Comparison of ENCODE assay signal across 9 mouse cellular contexts in the genomic region with DNA sequence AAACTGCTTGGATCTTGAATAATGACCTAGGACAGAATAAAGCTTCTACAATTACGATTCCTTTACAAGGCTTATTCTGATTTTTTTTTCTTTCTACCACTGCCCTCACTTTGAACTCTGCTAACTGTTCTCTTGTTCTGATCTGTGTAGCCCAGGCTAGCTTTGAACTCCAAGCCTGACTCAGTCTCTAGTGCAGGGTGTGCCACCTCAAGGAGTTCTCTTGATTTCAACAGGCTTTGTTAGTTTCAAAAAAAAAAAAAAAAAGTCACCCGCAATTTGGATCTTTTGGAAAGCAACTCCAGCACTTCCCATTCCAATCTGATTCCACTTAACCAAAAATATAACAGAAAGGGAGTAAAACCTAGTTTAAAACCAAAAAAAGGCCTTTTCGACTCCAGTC. TPM values are rescaled to one million over a fixed set of nuclear protein-coding genes. Genes with fewer than 3 reads are reported as not detected.
DNase-seq lines count a peak whose midpoint lies in the region; ATAC-seq lines count a peak whose summit lies in the region.
"Had no signal": no experiment of that assay in that cellular context is flagged by ENCODE, and none has a peak within 500 bp of the region (broad histone marks: within the 10 kb centered on the region; RNA-seq: fewer than 3 reads in every experiment).

No protein-coding gene starts in this region.

- no peak for ATAC-seq in lung, embryonic 16.5 days (ENCODE audit: low read depth)
- ATAC-seq in embryonic facial prominence, embryonic 14.5 days (ENCODE audit: low read depth) = no peak
- ATAC-seq in limb, embryonic 11.5 days (ENCODE audit: insufficient number of reproducible peaks, low FRiP score, low TSS enrichment, low read depth) = no peak
- ATAC-seq in neural tube, embryonic 15.5 days (ENCODE audit: low FRiP score) = no peak

- peaks cover 31% of the 10 kb centered on the region for H3K36me3 ChIP-seq in lung, embryonic 16.5 days (ENCODE audit: control insufficient read depth, insufficient read depth, low read length)
- peaks cover 44% of the 10 kb centered on the region for H3K36me3 ChIP-seq in embryonic facial prominence, embryonic 14.5 days (ENCODE audit: control insufficient read depth, insufficient read depth, low read length)
- H3K36me3 ChIP-seq in limb, embryonic 11.5 days (ENCODE audit: control insufficient read depth, insufficient read depth, low read length) = peaks cover 23% of the 10 kb centered on the region
- H3K36me3 ChIP-seq in neural tube, embryonic 15.5 days = peaks cover 34% of the 10 kb centered on the region

- H3K9me3 ChIP-seq in lung, embryonic 16.5 days (ENCODE audit: control insufficient read depth, low read length) = no peaks in the 10 kb centered on the region
- H3K9me3 ChIP-seq in embryonic facial prominence, embryonic 14.5 days (ENCODE audit: control insufficient read depth, low read length) = no peaks in the 10 kb centered on the region
- H3K9me3 ChIP-seq in limb, embryonic 11.5 days (ENCODE audit: control insufficient read depth, low read length) = no peaks in the 10 kb centered on the region
- H3K9me3 ChIP-seq in neural tube, embryonic 15.5 days (replicated peaks) = no peaks in the 10 kb centered on the region

- peaks cover 19% of the 10 kb centered on the region for H3K4me1 ChIP-seq in lung, embryonic 16.5 days (replicated peaks; ENCODE audit: control insufficient read depth, insufficient read depth, low read length)
- H3K4me1 ChIP-seq in embryonic facial prominence, embryonic 14.5 days (ENCODE audit: control insufficient read depth, insufficient read depth, low read length) = peaks cover 18% of the 10 kb centered on the region
- peaks cover 7% of the 10 kb centered on the region; the same call in 1 of the 2 replicates for H3K4me1 ChIP-seq in limb, embryonic 11.5 days (ENCODE audit: control insufficient read depth, insufficient read depth, low read length)
- H3K4me1 ChIP-seq in neural tube, embryonic 15.5 days = peaks cover 31% of the 10 kb centered on the region

- no peaks in the 10 kb centered on the region; the same call in 1 of the 2 replicates for H3K27me3 ChIP-seq in lung, embryonic 16.5 days (ENCODE audit: control insufficient read depth, insufficient read depth, low read depth, low read length)
- H3K27me3 ChIP-seq in embryonic facial prominence, embryonic 14.5 days (replicated peaks; ENCODE audit: control insufficient read depth, insufficient read depth, low read length) = no peaks in the 10 kb centered on the region
- H3K27me3 ChIP-seq in limb, embryonic 11.5 days (ENCODE audit: control insufficient read depth, insufficient read depth, low read length) = no peaks in the 10 kb centered on the region
- no peaks in the 10 kb centered on the region for H3K27me3 ChIP-seq in neural tube, embryonic 15.5 days (replicated peaks)

- H3K9ac ChIP-seq in lung, embryonic 16.5 days (ENCODE audit: low read length) = peak overlapping the region; percentile 100
- peak overlapping the region; percentile 100 for H3K9ac ChIP-seq in embryonic facial prominence, embryonic 14.5 days (ENCODE audit: low read depth, low read length)
- peak overlapping the region; percentile 99 for H3K9ac ChIP-seq in limb, embryonic 11.5 days (ENCODE audit: low read length)
- peak overlapping the region; percentile 97 for H3K9ac ChIP-seq in neural tube, embryonic 15.5 days (replicated peaks)

- H3K27ac ChIP-seq in lung, embryonic 16.5 days (ENCODE audit: low read length) = peak overlapping the region; percentile 97
- peak overlapping the region; percentile 100 for H3K27ac ChIP-seq in embryonic facial prominence, embryonic 14.5 days (replicated peaks; ENCODE audit: low read depth, low read length)
- peak overlapping the region; percentile 94 for H3K27ac ChIP-seq in limb, embryonic 11.5 days (replicated peaks; ENCODE audit: low read depth, low read length)
- H3K27ac ChIP-seq in neural tube, embryonic 15.5 days (replicated peaks) = peak overlapping the region; percentile 99

- intact Hi-C loops in left cerebral cortex, postnatal 36 days (cut with DNase I) = loop anchor here (5.0 kb wide), 1 partner anchor 57 kb away; no protein-coding TSS in a partner anchor

- peak overlapping the region; percentile 75 for H3K4me3 ChIP-seq in lung, embryonic 16.5 days (ENCODE audit: low read length)
- H3K4me3 ChIP-seq in embryonic facial prominence, embryonic 14.5 days (ENCODE audit: low read depth, low read length) = peak overlapping the region; percentile 98
- H3K4me3 ChIP-seq in limb, embryonic 11.5 days (ENCODE audit: low read depth, low read length) = peak overlapping the region; percentile 98
- H3K4me3 ChIP-seq in neural tube, embryonic 15.5 days (replicated peaks) = peak overlapping the region; percentile 84

- 2% methylated on average over 3 of the region's 3 CpGs for WGBS in lung, embryonic 16.5 days
- WGBS in embryonic facial prominence, embryonic 14.5 days = 3% methylated on average over 3 of the region's 3 CpGs
- WGBS in limb, embryonic 11.5 days = 3% methylated on average over 3 of the region's 3 CpGs
- under 1% methylated on average over 3 of the region's 3 CpGs for WGBS in neural tube, embryonic 15.5 days

- peak overlapping the region; percentile 85 for H3K4me2 ChIP-seq in lung, embryonic 16.5 days (ENCODE audit: low read depth, low read length)
- peak overlapping the region; percentile 87 for H3K4me2 ChIP-seq in embryonic facial prominence, embryonic 14.5 days (ENCODE audit: low read depth, low read length)
- peak overlapping the region; percentile 80 for H3K4me2 ChIP-seq in limb, embryonic 11.5 days (ENCODE audit: low read depth, severe bottlenecking)
- H3K4me2 ChIP-seq in neural tube, embryonic 15.5 days = peak overlapping the region; percentile 69

- no peak for DNase-seq in lung, adult 18-20 months
- no peak for DNase-seq in embryonic facial prominence, embryonic 14.5 days (ENCODE audit: low spot score)
- no peak for DNase-seq in limb, embryonic 11.5 days (ENCODE audit: low spot score)
- DNase-seq in ovary, postnatal 14 days (ENCODE audit: low spot score) = no peak
- no peak for DNase-seq in left cerebral cortex, postnatal 36 days (ENCODE audit: low spot score in 2 of 2)
- DNase-seq in yolk sac, embryonic 10.5 days (ENCODE audit: low spot score) = no peak

RNA-seq across cellular contexts. Expression of a gene that starts 1.0 kb away (rescaled TPM):
- 45.0 and 45.3 TPM in 2 replicates for polyA plus RNA-seq in lung, embryonic 16.5 days (2015; fragmentation: Nextera tagmentation; extraction: Ambion mirVana)
- 80.0 and 81.6 TPM in 2 replicates for polyA plus RNA-seq in embryonic facial prominence, embryonic 14.5 days (2014; fragmentation: Nextera tagmentation; extraction: Ambion mirVana)
- 89.7 and 96.5 TPM in 2 replicates for polyA plus RNA-seq in limb, embryonic 11.5 days (2014; fragmentation: Nextera tagmentation; extraction: Ambion mirVana)
- 47.9 and 49.6 TPM in 2 replicates for polyA plus RNA-seq in neural tube, embryonic 15.5 days (2015; fragmentation: Nextera tagmentation; extraction: Ambion mirVana)
- 100 to 1,000 TPM; 265 to 366 TPM for total RNA-seq in left cerebral cortex, postnatal 36 days (2021)

RNA-seq across cellular contexts. Expression of a gene that starts 29.3 kb away (rescaled TPM):
- polyA plus RNA-seq in lung, embryonic 16.5 days (2015; fragmentation: Nextera tagmentation; extraction: Ambion mirVana) = 75.3 and 78.6 TPM in 2 replicates
- polyA plus RNA-seq in embryonic facial prominence, embryonic 14.5 days (2014; fragmentation: Nextera tagmentation; extraction: Ambion mirVana) = 149 and 157 TPM in 2 replicates
- polyA plus RNA-seq in limb, embryonic 11.5 days (2014; fragmentation: Nextera tagmentation; extraction: Ambion mirVana) = 11.4 and 12.8 TPM in 2 replicates
- 18.5 and 23.9 TPM in 2 replicates for polyA plus RNA-seq in neural tube, embryonic 15.5 days (2015; fragmentation: Nextera tagmentation; extraction: Ambion mirVana)
- 1 to 10 TPM in 1 of 2 experiments, under 1 TPM in 1; 0.59 to 1.1 TPM for total RNA-seq in left cerebral cortex, postnatal 36 days (2021)
- total RNA-seq: neutrophil, adult 5-6 weeks had no signal

RNA-seq across cellular contexts. Expression of a gene that starts 40.5 kb away (rescaled TPM):
- not detected in 2 replicates for polyA plus RNA-seq in lung, embryonic 16.5 days (2015; fragmentation: Nextera tagmentation; extraction: Ambion mirVana)
- polyA plus RNA-seq in embryonic facial prominence, embryonic 14.5 days (2014; fragmentation: Nextera tagmentation; extraction: Ambion mirVana) = 0.07 and 0.09 TPM in 2 replicates
- polyA plus RNA-seq in limb, embryonic 11.5 days (2014; fragmentation: Nextera tagmentation; extraction: Ambion mirVana) = not detected in 2 replicates
- not detected in 2 replicates for polyA plus RNA-seq in neural tube, embryonic 15.5 days (2015; fragmentation: Nextera tagmentation; extraction: Ambion mirVana)
- total RNA-seq in left cerebral cortex, postnatal 36 days (2021) = 100 to 1,000 TPM; 207 to 223 TPM
- total RNA-seq: neutrophil, adult 5-6 weeks had no signal

RNA-seq across cellular contexts. Expression of a gene that starts 59.4 kb away (rescaled TPM):
- polyA plus RNA-seq in lung, embryonic 16.5 days (2015; fragmentation: Nextera tagmentation; extraction: Ambion mirVana) = 3.2 and 3.3 TPM in 2 replicates
- 1.8 and 2.6 TPM in 2 replicates for polyA plus RNA-seq in embryonic facial prominence, embryonic 14.5 days (2014; fragmentation: Nextera tagmentation; extraction: Ambion mirVana)
- 1.2 and 1.8 TPM in 2 replicates for polyA plus RNA-seq in limb, embryonic 11.5 days (2014; fragmentation: Nextera tagmentation; extraction: Ambion mirVana)
- 1.0 and 1.8 TPM in 2 replicates for polyA plus RNA-seq in neural tube, embryonic 15.5 days (2015; fragmentation: Nextera tagmentation; extraction: Ambion mirVana)
- 1 to 10 TPM; 1.3 to 1.4 TPM for total RNA-seq in left cerebral cortex, postnatal 36 days (2021)
- total RNA-seq: neutrophil, adult 5-6 weeks had no signal
